ENCODE assay signal across 9 mouse cellular contexts in the genomic region with DNA sequence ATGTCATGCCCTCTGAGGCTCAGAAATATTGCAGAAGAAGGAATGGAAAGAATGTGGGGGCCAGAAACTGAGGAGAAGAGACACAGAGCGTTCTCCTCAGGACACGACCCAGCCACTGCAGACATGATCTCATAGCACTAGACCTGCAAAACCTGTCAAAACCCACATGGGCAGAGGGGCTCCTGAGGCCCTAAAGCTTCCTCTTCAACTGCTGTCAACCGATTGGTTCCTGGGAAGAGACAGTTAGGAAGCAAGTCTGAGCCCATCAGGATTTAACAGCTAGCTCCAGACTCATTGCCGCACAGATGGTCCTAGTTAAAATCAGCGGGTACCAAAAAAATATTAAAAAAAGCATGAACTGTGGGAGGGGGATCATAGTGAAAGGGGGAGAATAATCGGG.
"Had no signal": no experiment of that assay in that cellular context is flagged by ENCODE, and none has a peak within 500 bp of the region (broad histone marks: within the 10 kb centered on the region; RNA-seq: fewer than 3 reads in every experiment).

No protein-coding gene starts in this region.

- H3K27ac ChIP-seq: kidney, postnatal 0 days; liver, embryonic 14.5 days; neural tube, embryonic 12.5 days; stomach, postnatal 0 days had no signal

- H3K4me1 ChIP-seq: neural tube, embryonic 12.5 days had no signal

- H3K9ac ChIP-seq: liver, embryonic 14.5 days; neural tube, embryonic 12.5 days had no signal

- H3K4me2 ChIP-seq: neural tube, embryonic 12.5 days had no signal

- H3K9me3 ChIP-seq: neural tube, embryonic 12.5 days had no signal

- H3K4me3 ChIP-seq: neural tube, embryonic 12.5 days had no signal

- H3K36me3 ChIP-seq: neural tube, embryonic 12.5 days had no signal

- H3K27me3 ChIP-seq: neural tube, embryonic 12.5 days had no signal

- DNase-seq: kidney, adult 8-10 months; kidney, postnatal 36 days; layer of hippocampus, adult 9-11 months; lung, adult 18-20 months; midbrain, embryonic 14.5 days had no signal
